Mouse (Mus musculus): ENCODE measurements around the gene Snph. TPM values are rescaled to one million over a fixed set of nuclear protein-coding genes. Genes with fewer than 3 reads are reported as not detected.
A peak's percentile ranks its signal among the peaks of the same experiment; 100 is the strongest.

Snph gene
- polyA plus RNA-seq (2012; rRNA removed) (1.5 and 1.6 TPM in 2 replicates), polyA plus RNA-seq (2014; fragmentation: Nextera tagmentation; extraction: Ambion mirVana) (0.41 and 0.62 TPM in 2 replicates)

GRCm38 (mm10) chr2:151632159-151632814 lies at the start of gene Snph:
Gene Snph (minus strand): TSS chr2:151632593.
- under 1% methylated on average over 34 of the region's 47 CpGs for WGBS
- Histone ChIP-seq H3K4me3 (replicated peaks; ENCODE audit: low read length) (peak within 1 kb of the TSS; percentile 63), H3K9ac (ENCODE audit: low read depth, low read length, severe bottlenecking) (peak within 1 kb of the TSS; percentile 68), H3K4me2 (replicated peaks; ENCODE audit: low read depth, low read length, severe bottlenecking) (peak within 1 kb of the TSS; percentile 97), H3K9me3 (ENCODE audit: control insufficient read depth, low read length) (no peaks in the 10 kb centered on the region), H3K27me3 (ENCODE audit: control insufficient read depth, insufficient read depth, low read length) (peaks cover 23% of the 10 kb centered on the region; the same call in 1 of the 2 replicates), H3K4me1 (ENCODE audit: control insufficient read depth, insufficient read depth, low read length) (peaks cover 3% of the 10 kb centered on the region; the same call in 1 of the 2 replicates), H3K36me3 (ENCODE audit: control insufficient read depth, insufficient read depth, low read length) (no peaks in the 10 kb centered on the region), H3K27ac (replicated peaks; ENCODE audit: low read depth, low read length) (no peak within 1 kb of the TSS)
- TF ChIP-seq POLR2A (IDR thresholded peaks at IDR 0.05; ENCODE audit: borderline replicate concordance, extremely low read depth, insufficient read depth, insufficient read length), result no peak
- DNase-seq (ENCODE audit: low spot score), result peak; percentile 15
- ATAC-seq (ENCODE audit: low FRiP score, low read depth), result peak; percentile 70; the same call in 1 of the 2 replicates

- H3K9me3 ChIP-seq (ENCODE audit: control insufficient read depth, low read length), result no peaks in the 10 kb centered on the region
- H3K4me1 ChIP-seq (ENCODE audit: control insufficient read depth, insufficient read depth, low read length), result no peaks in the 10 kb centered on the region
- 67% methylated on average over 2 of the region's 2 CpGs for WGBS
- TF ChIP-seq POLR2A (IDR thresholded peaks at IDR 0.05; ENCODE audit: borderline replicate concordance, extremely low read depth, insufficient read depth, insufficient read length), result no peak
- H3K9ac ChIP-seq (ENCODE audit: low read depth, low read length, severe bottlenecking), result no peak overlapping the region
- no peak overlapping the region for H3K4me2 ChIP-seq (replicated peaks; ENCODE audit: low read depth, low read length, severe bottlenecking)
- no peaks in the 10 kb centered on the region for H3K27me3 ChIP-seq (ENCODE audit: control insufficient read depth, insufficient read depth, low read length)
- ATAC-seq (ENCODE audit: low FRiP score, low read depth) (no peak), DNase-seq (ENCODE audit: low spot score) (no peak)
- H3K36me3 ChIP-seq (ENCODE audit: control insufficient read depth, insufficient read depth, low read length), result no peaks in the 10 kb centered on the region
- H3K4me3 ChIP-seq (replicated peaks; ENCODE audit: low read length), result no peak overlapping the region
- H3K27ac ChIP-seq (replicated peaks; ENCODE audit: low read depth, low read length), result no peak overlapping the region
These were observed 43.8 kb upstream of the Snph start for GRCm38 (mm10) chr2:151676234-151676633.

GRCm38 (mm10) chr2:151670968-151671329 lies 38.6 kb upstream of the Snph start:
- no peaks in the 10 kb centered on the region for H3K4me1 ChIP-seq (ENCODE audit: control insufficient read depth, insufficient read depth, low read length)
- no peak for TF ChIP-seq POLR2A (IDR thresholded peaks at IDR 0.05; ENCODE audit: borderline replicate concordance, extremely low read depth, insufficient read depth, insufficient read length)

GRCm38 (mm10) chr2:151670026-151670967 lies 37.9 kb upstream of the Snph start:
- Histone ChIP-seq H3K4me3 (replicated peaks; ENCODE audit: low read length) (no peak overlapping the region), H3K27ac (replicated peaks; ENCODE audit: low read depth, low read length) (no peak overlapping the region), H3K4me2 (replicated peaks; ENCODE audit: low read depth, low read length, severe bottlenecking) (no peak overlapping the region), H3K9me3 (ENCODE audit: control insufficient read depth, low read length) (no peaks in the 10 kb centered on the region), H3K36me3 (ENCODE audit: control insufficient read depth, insufficient read depth, low read length) (no peaks in the 10 kb centered on the region), H3K9ac (ENCODE audit: low read depth, low read length, severe bottlenecking) (no peak overlapping the region), H3K4me1 (ENCODE audit: control insufficient read depth, insufficient read depth, low read length) (no peaks in the 10 kb centered on the region), H3K27me3 (ENCODE audit: control insufficient read depth, insufficient read depth, low read length) (peaks cover 5% of the 10 kb centered on the region; the same call in 1 of the 2 replicates)
- 40% methylated on average over 46 of the region's 48 CpGs for WGBS
- no peak for DNase-seq (ENCODE audit: low spot score)
- no peak; the same call in 1 of the 2 replicates for ATAC-seq (ENCODE audit: low FRiP score, low read depth)
- no peak for TF ChIP-seq POLR2A (IDR thresholded peaks at IDR 0.05; ENCODE audit: borderline replicate concordance, extremely low read depth, insufficient read depth, insufficient read length)

More at GRCm38 (mm10) chr2:151670968-151671329, 38.6 kb upstream of the Snph start:
- Histone ChIP-seq H3K27me3 (ENCODE audit: control insufficient read depth, insufficient read depth, low read length) (peaks cover 5% of the 10 kb centered on the region; the same call in 1 of the 2 replicates), H3K27ac (replicated peaks; ENCODE audit: low read depth, low read length) (no peak overlapping the region), H3K36me3 (ENCODE audit: control insufficient read depth, insufficient read depth, low read length) (no peaks in the 10 kb centered on the region), H3K4me3 (replicated peaks; ENCODE audit: low read length) (no peak overlapping the region), H3K4me2 (replicated peaks; ENCODE audit: low read depth, low read length, severe bottlenecking) (no peak overlapping the region), H3K9ac (ENCODE audit: low read depth, low read length, severe bottlenecking) (no peak overlapping the region), H3K9me3 (ENCODE audit: control insufficient read depth, low read length) (no peaks in the 10 kb centered on the region)
- ATAC-seq (ENCODE audit: low FRiP score, low read depth) (no peak), DNase-seq (ENCODE audit: low spot score) (no peak)
- WGBS, result 35% methylated on average over 1 of the region's 1 CpGs

- no peak within 1 kb of the TSS for H3K27ac ChIP-seq (replicated peaks; ENCODE audit: low read depth, low read length)
- no peaks in the 10 kb centered on the region for H3K36me3 ChIP-seq (ENCODE audit: control insufficient read depth, insufficient read depth, low read length)
- H3K4me1 ChIP-seq (ENCODE audit: control insufficient read depth, insufficient read depth, low read length), result no peaks in the 10 kb centered on the region
- no peak within 1 kb of the TSS for H3K9ac ChIP-seq (ENCODE audit: low read depth, low read length, severe bottlenecking)
- 70% methylated on average over 3 of the region's 3 CpGs for WGBS
- H3K4me2 ChIP-seq (replicated peaks; ENCODE audit: low read depth, low read length, severe bottlenecking), result no peak within 1 kb of the TSS
- DNase-seq (ENCODE audit: low spot score) (no peak), ATAC-seq (ENCODE audit: low FRiP score, low read depth) (no peak)
- H3K27me3 ChIP-seq (ENCODE audit: control insufficient read depth, insufficient read depth, low read length), result peaks cover 5% of the 10 kb centered on the region; the same call in 1 of the 2 replicates
- no peak within 1 kb of the TSS for H3K4me3 ChIP-seq (replicated peaks; ENCODE audit: low read length)
- TF ChIP-seq POLR2A (IDR thresholded peaks at IDR 0.05; ENCODE audit: borderline replicate concordance, extremely low read depth, insufficient read depth, insufficient read length), result no peak
- H3K9me3 ChIP-seq (ENCODE audit: control insufficient read depth, low read length), result no peaks in the 10 kb centered on the region
These were observed 36.0 kb upstream of the Snph start, which contains the start of gene Rad21l for GRCm38 (mm10) chr2:151668433-151668832. Gene Rad21l (minus strand): TSS chr2:151668533.

All from limb, embryonic 14.5 days (tissue).